Mouse (Mus musculus) midbrain, embryonic 12.5 days (tissue): ENCODE results near the gene Tpsb2. TPM values are rescaled to one million over a fixed set of nuclear protein-coding genes. Genes with fewer than 3 reads are reported as not detected.

Experiments
- ATAC-seq: fragments of 200-750 bp; cut with Nextera tagmentation; 2 replicates; pipeline ENCODE4 v1.8.0; 2017; ENCODE audit warnings: low read depth, moderate TSS enrichment, moderate library complexity; ENCODE audit not compliant: low FRiP score
- H3K27ac ChIP-seq: fragments of 300-500 bp; sonication (generic); replicated peaks from 2 replicates; pipeline ENCODE4 v1.5.1; 2016; ENCODE audit warnings: mild to moderate bottlenecking
- H3K27me3 ChIP-seq: fragments of 300-500 bp; sonication (generic); 2 replicates; pipeline ENCODE4 v1.6.1; 2016; ENCODE audit warnings: mild to moderate bottlenecking
- H3K36me3 ChIP-seq: fragments of 300-500 bp; sonication (generic); 2 replicates; pipeline ENCODE4 v1.6.1; 2016
- H3K4me1 ChIP-seq: fragments of 300-500 bp; sonication (generic); 2 replicates; pipeline ENCODE4 v1.6.1; 2016
- H3K4me2 ChIP-seq: fragments of 300-500 bp; sonication (generic); replicated peaks from 2 replicates; pipeline ENCODE4 v1.6.1; 2016; ENCODE audit warnings: mild to moderate bottlenecking, moderate library complexity
- H3K4me3 ChIP-seq: fragments of 300-500 bp; sonication (generic); 2 replicates; pipeline ENCODE4 v1.5.1; 2016; ENCODE audit warnings: mild to moderate bottlenecking
- H3K9ac ChIP-seq: fragments of 300-500 bp; sonication (generic); replicated peaks from 2 replicates; pipeline ENCODE4 v1.6.1; 2016; ENCODE audit warnings: mild to moderate bottlenecking, moderate library complexity
- H3K9me3 ChIP-seq: fragments of 300-500 bp; sonication (generic); 2 replicates; pipeline ENCODE4 v1.6.1; 2016; ENCODE audit warnings: mild to moderate bottlenecking
- WGBS: fragments of 180-500 bp; shearing (Covaris S2); methylation state at CpG from one replicate; pipeline ENCODE4 v1.1.7; 2016; 5-methylcytosine and 5-hydroxymethylcytosine counted together
- polyA plus RNA-seq: library from polyadenylated mRNA; unstranded; fragments of >200 nt; fragmentation: Nextera tagmentation; extraction: Ambion mirVana; gene quantifications from 2 replicates; pipeline ENCODE4 v1.2.1, GENCODE M21; 2016

Tpsb2 gene
- polyA plus RNA-seq, 1 experiment from 2014 or later, result not detected

- Histone ChIP-seq H3K4me2 (no peak overlapping the region), H3K27ac (no peak overlapping the region), H3K4me1 (no peaks in the 10 kb centered on the region), H3K27me3 (peaks cover 11% of the 10 kb centered on the region), H3K36me3 (peaks cover 23% of the 10 kb centered on the region; the same call in 1 of the 2 replicates), H3K9me3 (no peaks in the 10 kb centered on the region), H3K9ac (no peak overlapping the region), H3K4me3 (no peak overlapping the region)
- ATAC-seq, result no peak
- 80% methylated on average over 8 of the region's 8 CpGs for WGBS
Observed at GRCm38 (mm10) chr17:25372491-25372890, 6.4 kb downstream of the Tpsb2 start.

GRCm38 (mm10) chr17:25374011-25374410 is 7.9 kb downstream of the Tpsb2 start:
- Histone ChIP-seq H3K9me3 (no peaks in the 10 kb centered on the region), H3K9ac (no peak overlapping the region), H3K27ac (no peak overlapping the region), H3K36me3 (peaks cover 23% of the 10 kb centered on the region; the same call in 1 of the 2 replicates), H3K4me2 (no peak overlapping the region), H3K4me3 (no peak overlapping the region), H3K27me3 (peaks cover 11% of the 10 kb centered on the region), H3K4me1 (no peaks in the 10 kb centered on the region)
- no peak for ATAC-seq
- WGBS, result 48% methylated on average over 9 of the region's 9 CpGs

GRCm38 (mm10) chr17:25394526-25394925 is 28.4 kb downstream of the Tpsb2 start:
- no peak for ATAC-seq
- Histone ChIP-seq H3K4me1 (peaks cover 11% of the 10 kb centered on the region), H3K4me3 (no peak overlapping the region), H3K27ac (no peak overlapping the region), H3K9me3 (no peaks in the 10 kb centered on the region), H3K4me2 (no peak overlapping the region), H3K36me3 (peaks cover 13% of the 10 kb centered on the region), H3K27me3 (peaks cover 13% of the 10 kb centered on the region), H3K9ac (no peak overlapping the region)
- 90% methylated on average over 4 of the region's 4 CpGs for WGBS

DNA sequence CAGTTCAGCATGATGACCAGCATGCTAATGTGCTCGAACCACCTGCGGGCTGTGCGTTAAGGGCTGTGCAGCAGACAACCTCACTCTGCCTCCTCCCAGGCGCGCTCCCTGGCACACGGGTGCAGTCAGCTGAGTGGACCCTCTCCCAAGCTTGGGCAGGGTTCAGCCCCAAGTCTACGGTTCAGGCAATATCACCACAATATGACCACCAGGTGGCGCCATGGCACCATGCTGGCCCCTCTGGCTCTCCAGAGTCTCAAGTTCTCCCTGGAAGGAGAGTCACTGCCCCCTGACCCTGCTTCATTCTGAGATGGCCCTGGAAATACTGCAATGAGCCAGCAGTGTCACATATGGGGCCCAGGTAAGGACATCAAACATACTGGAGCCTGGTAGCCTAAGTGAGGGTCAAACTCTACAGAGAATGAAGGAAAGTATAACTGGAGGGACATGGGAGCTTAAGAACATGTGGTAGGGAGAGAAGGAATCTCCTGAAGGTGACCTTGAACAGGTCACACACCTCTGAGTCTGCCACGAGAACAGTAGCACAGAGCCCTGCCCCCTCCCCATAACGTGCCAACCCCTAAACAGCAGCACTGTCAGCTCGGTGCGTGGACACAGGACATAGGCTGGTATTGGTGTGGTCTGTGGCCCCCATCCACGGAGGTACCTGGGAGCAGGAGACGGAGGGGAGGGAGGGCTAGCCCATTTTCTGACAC is 31.9 kb downstream of the Tpsb2 start:
- Histone ChIP-seq H3K9ac (no peak overlapping the region), H3K4me2 (no peak overlapping the region), H3K27me3 (peaks cover 46% of the 10 kb centered on the region), H3K9me3 (no peaks in the 10 kb centered on the region), H3K4me1 (peaks cover 24% of the 10 kb centered on the region), H3K36me3 (0 out of 2 replicates have a peak, but pooled peaks cover 5% of the 10 kb centered on the region), H3K4me3 (no peak overlapping the region), H3K27ac (no peak overlapping the region)
- peak; percentile 61 for ATAC-seq
- 40% methylated on average over 14 of the region's 14 CpGs for WGBS

GRCm38 (mm10) chr17:25398520-25398838 is 32.4 kb downstream of the Tpsb2 start:
- WGBS, result 48% methylated on average over 13 of the region's 13 CpGs
- 0 out of 2 replicates have a peak overlapping the region, but pooled peaks have one; percentile 11 for H3K9ac ChIP-seq

GRCm38 (mm10) chr17:25400443-25400842 is 34.3 kb downstream of the Tpsb2 start:
- Histone ChIP-seq H3K36me3 (no peaks in the 10 kb centered on the region), H3K4me2 (no peak overlapping the region), H3K27ac (no peak overlapping the region), H3K4me3 (no peak overlapping the region), H3K27me3 (peaks cover 67% of the 10 kb centered on the region), H3K9me3 (no peaks in the 10 kb centered on the region), H3K4me1 (peaks cover 41% of the 10 kb centered on the region), H3K9ac (no peak overlapping the region)
- no peak for ATAC-seq
- 7% methylated on average over 7 of the region's 7 CpGs for WGBS

More at GRCm38 (mm10) chr17:25398520-25398838, 32.4 kb downstream of the Tpsb2 start:
- H3K4me1 ChIP-seq, result peaks cover 24% of the 10 kb centered on the region
- no peak overlapping the region for H3K4me3 ChIP-seq
- H3K27me3 ChIP-seq, result peaks cover 51% of the 10 kb centered on the region
- ATAC-seq, result no peak
- peak overlapping the region; percentile 35; the same call in 1 of the 2 replicates for H3K27ac ChIP-seq
- no peak overlapping the region for H3K4me2 ChIP-seq
- 0 out of 2 replicates have a peak, but pooled peaks cover 3% of the 10 kb centered on the region for H3K36me3 ChIP-seq
- no peaks in the 10 kb centered on the region for H3K9me3 ChIP-seq

DNA sequence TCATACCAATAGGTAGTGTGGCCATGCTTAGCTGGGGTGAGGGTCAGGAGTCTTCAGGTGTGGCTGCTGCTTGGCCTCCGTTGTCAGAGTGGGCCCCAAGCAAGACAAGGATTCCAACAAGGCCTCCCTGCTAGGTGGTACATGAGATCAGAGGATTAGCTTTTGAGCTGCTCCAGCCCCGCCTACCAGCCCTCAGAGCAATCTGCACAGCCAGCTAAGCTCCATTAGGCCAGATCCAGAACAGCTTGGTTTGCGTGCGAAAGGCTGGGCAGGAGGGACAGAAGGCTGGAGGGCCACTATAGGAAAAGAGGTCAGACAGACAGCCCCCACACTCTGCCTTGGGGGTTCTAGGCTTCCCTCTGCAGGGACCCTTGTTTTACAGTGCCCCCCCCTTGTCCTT is 35.4 kb downstream of the Tpsb2 start:
- ATAC-seq, result no peak
- H3K4me2 ChIP-seq, result no peak overlapping the region
- 0 out of 2 replicates have a peak overlapping the region, but pooled peaks have one; percentile 42 for H3K27ac ChIP-seq
- no peaks in the 10 kb centered on the region for H3K36me3 ChIP-seq
- no peak overlapping the region for H3K4me3 ChIP-seq
- WGBS, result 13% methylated on average over 4 of the region's 4 CpGs
- peaks cover 51% of the 10 kb centered on the region for H3K4me1 ChIP-seq
- no peak overlapping the region for H3K9ac ChIP-seq
- peaks cover 67% of the 10 kb centered on the region for H3K27me3 ChIP-seq
- no peaks in the 10 kb centered on the region for H3K9me3 ChIP-seq

- ATAC-seq, result no peak
- Histone ChIP-seq H3K27ac (no peak overlapping the region), H3K9ac (no peak overlapping the region), H3K9me3 (no peaks in the 10 kb centered on the region), H3K27me3 (peaks cover 67% of the 10 kb centered on the region), H3K4me3 (no peak overlapping the region), H3K4me1 (peaks cover 58% of the 10 kb centered on the region), H3K36me3 (no peaks in the 10 kb centered on the region), H3K4me2 (no peak overlapping the region)
- 84% methylated on average over 13 of the region's 13 CpGs for WGBS
Observed at GRCm38 (mm10) chr17:25402224-25402623, 36.1 kb downstream of the Tpsb2 start.

DNA sequence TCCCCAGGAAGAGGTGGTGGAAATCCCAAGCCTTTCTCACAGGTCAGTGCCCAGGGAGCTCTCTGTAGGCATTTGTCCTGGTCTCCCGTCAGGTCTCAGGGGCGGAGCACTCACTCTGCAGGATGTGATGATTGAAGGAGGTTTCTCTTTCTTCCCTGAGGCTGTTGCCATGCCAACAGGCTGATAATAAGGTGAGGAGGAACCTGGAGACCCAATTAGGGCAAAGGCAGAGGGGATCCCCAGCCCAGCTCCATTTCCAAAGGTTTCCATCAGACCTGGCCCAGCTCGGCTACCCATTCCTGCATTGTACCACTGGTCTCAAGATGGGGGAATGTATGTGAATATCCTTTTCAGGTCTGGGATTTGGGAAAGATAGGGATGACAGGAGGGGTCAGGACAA is 38.1 kb downstream of the Tpsb2 start:
- no peak overlapping the region for H3K4me3 ChIP-seq
- H3K27ac ChIP-seq, result peak overlapping the region; percentile 79
- WGBS, result 26% methylated on average over 3 of the region's 3 CpGs
- H3K36me3 ChIP-seq, result no peaks in the 10 kb centered on the region
- H3K4me1 ChIP-seq, result peaks cover 55% of the 10 kb centered on the region
- no peak overlapping the region; the same call in 1 of the 2 replicates for H3K4me2 ChIP-seq
- H3K27me3 ChIP-seq, result peaks cover 59% of the 10 kb centered on the region
- H3K9ac ChIP-seq, result no peak overlapping the region
- H3K9me3 ChIP-seq, result no peaks in the 10 kb centered on the region
- ATAC-seq, result no peak

DNA sequence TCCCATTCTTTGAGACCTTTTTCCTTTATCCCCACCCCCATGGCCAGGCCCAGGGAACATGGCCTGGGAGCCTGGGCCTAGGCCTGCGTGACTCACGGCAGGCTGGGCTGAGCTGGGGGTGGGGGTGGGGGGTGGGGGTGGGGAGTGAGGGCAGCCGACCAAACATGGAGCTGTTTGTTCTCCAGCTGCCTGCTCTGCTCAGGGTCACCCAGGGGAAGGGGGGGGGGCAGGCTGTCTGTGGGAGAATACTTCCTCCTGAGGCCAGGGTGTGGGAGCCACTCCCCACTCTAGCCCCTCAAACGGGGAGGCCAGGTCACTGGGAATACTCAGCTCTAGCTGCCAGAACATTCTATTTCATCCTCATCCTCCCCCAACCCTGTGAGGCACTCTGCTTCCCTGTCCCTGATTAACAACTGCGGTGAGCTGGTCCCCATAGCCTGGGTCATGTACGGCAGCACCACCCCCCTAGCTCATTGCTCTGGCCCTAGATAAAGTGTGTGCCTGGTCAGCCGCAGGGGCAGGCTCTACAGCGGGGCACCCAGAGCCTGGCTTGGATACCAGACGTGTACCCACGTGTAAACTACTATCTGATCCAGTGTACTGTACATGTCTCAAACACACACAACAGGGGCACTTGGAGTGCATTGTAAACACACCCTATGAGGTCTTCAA is 39.3 kb downstream of the Tpsb2 start:
- peaks cover 49% of the 10 kb centered on the region for H3K27me3 ChIP-seq
- peak; percentile 55 for ATAC-seq
- H3K4me2 ChIP-seq, result no peak overlapping the region; the same call in 1 of the 2 replicates
- 9% methylated on average over 10 of the region's 10 CpGs for WGBS
- H3K9ac ChIP-seq, result no peak overlapping the region
- peaks cover 65% of the 10 kb centered on the region for H3K4me1 ChIP-seq
- no peaks in the 10 kb centered on the region for H3K36me3 ChIP-seq
- no peaks in the 10 kb centered on the region for H3K9me3 ChIP-seq
- H3K27ac ChIP-seq, result peak overlapping the region; percentile 79
- H3K4me3 ChIP-seq, result no peak overlapping the region

DNA sequence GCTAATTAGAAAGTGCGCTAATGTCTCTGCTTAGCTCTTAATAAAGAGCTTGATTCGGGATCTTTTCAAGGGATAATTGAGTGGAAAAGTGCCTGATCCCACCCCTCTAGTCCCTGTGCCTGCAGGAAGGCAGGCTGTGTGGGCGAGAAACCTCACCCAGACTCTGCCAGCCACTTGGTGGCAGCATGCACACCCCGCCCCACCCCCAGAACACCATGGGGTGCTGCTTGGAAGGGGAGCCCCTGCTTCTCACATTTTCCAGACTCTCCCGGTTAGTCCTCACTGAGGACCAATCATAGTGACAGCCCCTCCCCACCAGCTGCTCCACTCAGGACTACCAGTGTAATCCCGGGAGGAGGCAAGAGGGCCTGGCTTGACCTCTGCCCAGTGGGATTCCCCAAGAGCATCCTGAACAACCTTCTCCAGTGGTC is 39.9 kb downstream of the Tpsb2 start:
- 0 out of 2 replicates have a peak, but pooled peaks have one; percentile 16 for ATAC-seq
- WGBS, result 9% methylated on average over 6 of the region's 6 CpGs
- Histone ChIP-seq H3K27ac (peak overlapping the region; percentile 79), H3K9me3 (no peaks in the 10 kb centered on the region), H3K27me3 (peaks cover 42% of the 10 kb centered on the region), H3K36me3 (no peaks in the 10 kb centered on the region), H3K9ac (no peak overlapping the region), H3K4me3 (no peak overlapping the region), H3K4me2 (no peak overlapping the region), H3K4me1 (peaks cover 71% of the 10 kb centered on the region)

DNA sequence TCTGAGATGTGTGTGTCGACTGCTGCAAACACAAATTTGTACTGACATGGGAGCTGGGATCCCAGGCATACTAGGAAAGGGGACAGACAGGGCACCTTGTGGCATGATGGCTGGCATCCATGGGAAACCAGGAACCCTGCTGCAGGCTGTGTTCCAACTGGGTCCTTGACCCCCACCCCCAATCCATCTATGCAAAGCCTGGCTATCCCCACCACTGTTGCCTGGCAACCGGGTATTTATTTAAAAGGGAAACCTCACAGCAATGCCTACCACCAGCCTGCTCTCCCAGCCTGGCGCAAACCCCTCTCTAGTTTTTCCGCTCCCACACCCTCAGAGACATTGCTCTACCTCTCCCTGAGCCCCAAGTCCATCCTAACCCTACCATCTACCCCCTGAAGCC is 41.2 kb downstream of the Tpsb2 start:
- WGBS, result 57% methylated on average over 4 of the region's 4 CpGs
- Histone ChIP-seq H3K4me1 (peaks cover 65% of the 10 kb centered on the region), H3K9ac (peak overlapping the region; percentile 24; the same call in 1 of the 2 replicates)

More for the DNA sequence above, 41.2 kb downstream of the Tpsb2 start:
- Histone ChIP-seq H3K27ac (0 out of 2 replicates have a peak overlapping the region, but pooled peaks have one; percentile 31), H3K4me3 (no peak overlapping the region), H3K9me3 (no peaks in the 10 kb centered on the region), H3K27me3 (peaks cover 30% of the 10 kb centered on the region), H3K4me2 (no peak overlapping the region), H3K36me3 (no peaks in the 10 kb centered on the region)
- no peak for ATAC-seq
